Mouse (Mus musculus): ENCODE measurements around the gene Prr15l. TPM values are rescaled to one million over a fixed set of nuclear protein-coding genes. Genes with fewer than 3 reads are reported as not detected.

The Prr15l gene
- polyA plus RNA-seq, 1 experiment from 2014 or later: 55.2 TPM

GRCm38 (mm10) chr11:96902639-96903635 is 25.0 kb upstream of the Prr15l start:
- ATAC-seq (ENCODE audit: insufficient read depth, low FRiP score, low read depth): no peak
- peaks cover 13% of the 10 kb centered on the region; the same call in 1 of the 2 replicates for H3K4me1 ChIP-seq
- H3K27ac ChIP-seq: 0 out of 2 replicates have a peak overlapping the region, but pooled peaks have one; percentile 24
- H3K9ac ChIP-seq: no peak overlapping the region
- H3K4me3 ChIP-seq (replicated peaks): no peak overlapping the region
- H3K36me3 ChIP-seq: peaks cover 3% of the 10 kb centered on the region; the same call in 1 of the 2 replicates
- H3K4me2 ChIP-seq: no peak overlapping the region
- WGBS: 17% methylated on average over 16 of the region's 16 CpGs
- H3K27me3 ChIP-seq (replicated peaks): no peaks in the 10 kb centered on the region
- H3K9me3 ChIP-seq: no peaks in the 10 kb centered on the region

GRCm38 (mm10) chr11:96906431-96907161 is 21.3 kb upstream of the Prr15l start:
- Histone ChIP-seq H3K9me3 (no peaks in the 10 kb centered on the region), H3K4me3 (replicated peaks) (no peak overlapping the region), H3K4me1 (peaks cover 10% of the 10 kb centered on the region; the same call in 1 of the 2 replicates), H3K27me3 (replicated peaks) (no peaks in the 10 kb centered on the region), H3K4me2 (no peak overlapping the region), H3K27ac (no peak overlapping the region), H3K9ac (no peak overlapping the region), H3K36me3 (peaks cover 20% of the 10 kb centered on the region)
- 38% methylated on average over 15 of the region's 15 CpGs for WGBS
- no peak for ATAC-seq (ENCODE audit: insufficient read depth, low FRiP score, low read depth)

- peaks cover 26% of the 10 kb centered on the region for H3K36me3 ChIP-seq
- no peak overlapping the region for H3K4me2 ChIP-seq
- H3K4me1 ChIP-seq: no peaks in the 10 kb centered on the region
- H3K9ac ChIP-seq: no peak overlapping the region
- no peaks in the 10 kb centered on the region for H3K27me3 ChIP-seq (replicated peaks)
- ATAC-seq (ENCODE audit: insufficient read depth, low FRiP score, low read depth): no peak
- 83% methylated on average over 12 of the region's 12 CpGs for WGBS
- H3K27ac ChIP-seq: no peak overlapping the region
- no peak overlapping the region for H3K4me3 ChIP-seq (replicated peaks)
- no peaks in the 10 kb centered on the region for H3K9me3 ChIP-seq
Measured at GRCm38 (mm10) chr11:96908594-96908993, 19.3 kb upstream of the Prr15l start.

GRCm38 (mm10) chr11:96910003-96910402 is 17.9 kb upstream of the Prr15l start:
- Histone ChIP-seq H3K4me2 (no peak overlapping the region), H3K27me3 (replicated peaks) (no peaks in the 10 kb centered on the region), H3K9ac (no peak overlapping the region), H3K27ac (no peak overlapping the region), H3K4me3 (replicated peaks) (no peak overlapping the region), H3K4me1 (0 out of 2 replicates have a peak, but pooled peaks cover 5% of the 10 kb centered on the region), H3K9me3 (no peaks in the 10 kb centered on the region), H3K36me3 (peaks cover 26% of the 10 kb centered on the region)
- WGBS: 27% methylated on average over 7 of the region's 7 CpGs
- peak; percentile 37 for ATAC-seq (ENCODE audit: insufficient read depth, low FRiP score, low read depth)

GRCm38 (mm10) chr11:96912682-96913081 is 15.2 kb upstream of the Prr15l start:
- no peaks in the 10 kb centered on the region for H3K9me3 ChIP-seq
- peaks cover 25% of the 10 kb centered on the region for H3K36me3 ChIP-seq
- 0 out of 2 replicates have a peak, but pooled peaks cover 5% of the 10 kb centered on the region for H3K4me1 ChIP-seq
- H3K9ac ChIP-seq: no peak overlapping the region
- no peak overlapping the region for H3K4me3 ChIP-seq (replicated peaks)
- 74% methylated on average over 11 of the region's 11 CpGs for WGBS
- no peak for ATAC-seq (ENCODE audit: insufficient read depth, low FRiP score, low read depth)
- no peak overlapping the region for H3K27ac ChIP-seq
- no peaks in the 10 kb centered on the region for H3K27me3 ChIP-seq (replicated peaks)
- H3K4me2 ChIP-seq: no peak overlapping the region

GRCm38 (mm10) chr11:96916044-96916884 is 11.6 kb upstream of the Prr15l start, which contains the start of gene Cdk5rap3:
Gene Cdk5rap3, minus strand, starts transcription at chr11:96916496.
- H3K9me3 ChIP-seq: no peaks in the 10 kb centered on the region
- WGBS: under 1% methylated on average over 55 of the region's 55 CpGs
- H3K9ac ChIP-seq: peak within 1 kb of the TSS; percentile 75
- 0 out of 2 replicates have a peak, but pooled peaks cover 9% of the 10 kb centered on the region for H3K36me3 ChIP-seq
- peak within 1 kb of the TSS; percentile 80 for H3K4me3 ChIP-seq (replicated peaks)
- peak within 1 kb of the TSS; percentile 81 for H3K27ac ChIP-seq
- peak; percentile 95 for ATAC-seq (ENCODE audit: insufficient read depth, low FRiP score, low read depth)
- 0 out of 2 replicates have a peak, but pooled peaks cover 5% of the 10 kb centered on the region for H3K4me1 ChIP-seq
- H3K27me3 ChIP-seq (replicated peaks): no peaks in the 10 kb centered on the region
- H3K4me2 ChIP-seq: peak within 1 kb of the TSS; percentile 93

- ATAC-seq (ENCODE audit: insufficient read depth, low FRiP score, low read depth): peak; percentile 4; the same call in 1 of the 2 replicates
Measured at GRCm38 (mm10) chr11:96916885-96917396, 11.0 kb upstream of the Prr15l start.

DNA sequence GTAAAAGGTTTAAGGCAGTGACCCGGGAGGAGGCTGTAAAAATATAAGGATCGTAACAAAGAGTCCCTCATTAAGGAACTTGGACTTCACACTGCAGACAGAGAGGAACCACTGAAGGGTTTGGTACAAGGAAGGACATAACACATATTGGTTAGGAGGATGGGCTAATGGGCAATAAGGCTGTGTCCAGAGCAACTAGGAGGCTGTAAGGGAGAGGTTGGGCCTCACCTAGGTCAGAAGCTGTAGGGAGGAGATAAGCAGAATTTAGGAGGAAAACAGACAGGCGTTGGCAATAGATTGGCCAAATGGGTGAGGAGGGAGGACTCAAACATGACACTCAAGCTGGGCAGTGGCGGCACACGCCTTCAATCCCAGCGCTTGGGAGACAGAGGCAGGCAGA is 10.5 kb upstream of the Prr15l start:
- Histone ChIP-seq H3K36me3 (no peaks in the 10 kb centered on the region), H3K27ac (peak overlapping the region; percentile 54; the same call in 1 of the 2 replicates), H3K9ac (no peak overlapping the region), H3K4me3 (replicated peaks) (no peak overlapping the region), H3K4me2 (peak overlapping the region; percentile 46; the same call in 1 of the 2 replicates), H3K9me3 (no peaks in the 10 kb centered on the region), H3K4me1 (0 out of 2 replicates have a peak, but pooled peaks cover 5% of the 10 kb centered on the region), H3K27me3 (replicated peaks) (no peaks in the 10 kb centered on the region)
- ATAC-seq (ENCODE audit: insufficient read depth, low FRiP score, low read depth): peak; percentile 20; the same call in 1 of the 2 replicates
- 77% methylated on average over 6 of the region's 6 CpGs for WGBS

More at GRCm38 (mm10) chr11:96916885-96917396, 11.0 kb upstream of the Prr15l start:
- H3K9ac ChIP-seq: no peak overlapping the region
- H3K27ac ChIP-seq: peak overlapping the region; percentile 54; the same call in 1 of the 2 replicates
- H3K4me1 ChIP-seq: 0 out of 2 replicates have a peak, but pooled peaks cover 5% of the 10 kb centered on the region
- H3K9me3 ChIP-seq: no peaks in the 10 kb centered on the region
- H3K4me3 ChIP-seq (replicated peaks): peak overlapping the region; percentile 33
- 0 out of 2 replicates have a peak, but pooled peaks cover 2% of the 10 kb centered on the region for H3K36me3 ChIP-seq
- H3K4me2 ChIP-seq: peak overlapping the region; percentile 46
- H3K27me3 ChIP-seq (replicated peaks): no peaks in the 10 kb centered on the region
- 27% methylated on average over 13 of the region's 13 CpGs for WGBS

- H3K27me3 ChIP-seq (replicated peaks): no peaks in the 10 kb centered on the region
- no peak overlapping the region for H3K4me3 ChIP-seq (replicated peaks)
- H3K27ac ChIP-seq: no peak overlapping the region
- no peak overlapping the region for H3K9ac ChIP-seq
- H3K36me3 ChIP-seq: no peaks in the 10 kb centered on the region
- H3K4me1 ChIP-seq: 0 out of 2 replicates have a peak, but pooled peaks cover 5% of the 10 kb centered on the region
- no peak for ATAC-seq (ENCODE audit: insufficient read depth, low FRiP score, low read depth)
- no peak overlapping the region for H3K4me2 ChIP-seq
- 44% methylated on average over 6 of the region's 6 CpGs for WGBS
- no peaks in the 10 kb centered on the region for H3K9me3 ChIP-seq
Measured at GRCm38 (mm10) chr11:96919003-96919402, 8.9 kb upstream of the Prr15l start.

GRCm38 (mm10) chr11:96924861-96925260 is 3.0 kb upstream of the Prr15l start:
- no peak for ATAC-seq (ENCODE audit: insufficient read depth, low FRiP score, low read depth)
- WGBS: 75% methylated on average over 11 of the region's 11 CpGs

More at GRCm38 (mm10) chr11:96924861-96925260, 3.0 kb upstream of the Prr15l start:
- Histone ChIP-seq H3K9me3 (no peaks in the 10 kb centered on the region), H3K4me2 (no peak overlapping the region), H3K27me3 (replicated peaks) (no peaks in the 10 kb centered on the region), H3K36me3 (no peaks in the 10 kb centered on the region), H3K4me3 (replicated peaks) (no peak overlapping the region), H3K4me1 (peaks cover 3% of the 10 kb centered on the region; the same call in 1 of the 2 replicates), H3K27ac (no peak overlapping the region), H3K9ac (no peak overlapping the region)
